Mouse (Mus musculus): Measurements from ENCODE around the gene Rom1. TPM values are rescaled to one million over a fixed set of nuclear protein-coding genes. Genes with fewer than 3 reads are reported as not detected.

Gene Rom1
- polyA plus RNA-seq, 1 experiment from 2014 or later, result 2.5 TPM

DNA sequence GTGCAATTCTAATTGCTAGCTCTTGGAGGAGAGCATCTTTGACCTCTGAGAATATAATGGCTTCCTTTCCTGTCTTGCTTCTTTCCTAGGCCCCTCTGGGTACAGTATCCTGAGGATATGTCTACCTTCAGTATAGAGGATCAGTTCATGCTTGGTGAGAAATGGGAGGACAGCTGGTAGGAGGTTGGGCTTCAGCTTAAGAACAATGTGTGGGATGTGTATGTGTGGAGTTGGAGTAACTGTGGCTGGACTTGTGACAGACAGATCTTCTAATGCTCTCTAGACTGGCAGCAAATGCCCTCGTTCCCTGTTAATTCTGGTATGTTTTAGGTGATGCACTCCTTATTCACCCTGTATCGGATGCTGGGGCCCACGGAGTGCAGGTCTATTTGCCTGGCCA lies 14.9 kb downstream of the Rom1 start:
- no peak overlapping the region for H3K4me3 ChIP-seq (ENCODE audit: low read depth, low read length)
- ATAC-seq (no peak), DNase-seq (no peak)
- H3K4me2 ChIP-seq (ENCODE audit: low read depth, low read length), result no peak overlapping the region
- no peak overlapping the region for H3K27ac ChIP-seq (ENCODE audit: low read depth)
- WGBS (ENCODE audit: insufficient replicate concordance), result 94% methylated on average over 3 of the region's 3 CpGs
- no peaks in the 10 kb centered on the region for H3K9me3 ChIP-seq (ENCODE audit: low read length)
- H3K36me3 ChIP-seq (replicated peaks; ENCODE audit: insufficient read depth, low read length), result peaks cover 71% of the 10 kb centered on the region
- H3K4me1 ChIP-seq (ENCODE audit: insufficient read depth), result no peaks in the 10 kb centered on the region
- H3K9ac ChIP-seq (replicated peaks), result no peak overlapping the region
- H3K27me3 ChIP-seq (ENCODE audit: insufficient read depth, low read length), result no peaks in the 10 kb centered on the region
- no peak for TF ChIP-seq CTCF (IDR thresholded peaks at IDR 0.05; ENCODE audit: low read depth)
- no peak for TF ChIP-seq EP300 (IDR thresholded peaks at IDR 0.05; ENCODE audit: low read depth)

DNA sequence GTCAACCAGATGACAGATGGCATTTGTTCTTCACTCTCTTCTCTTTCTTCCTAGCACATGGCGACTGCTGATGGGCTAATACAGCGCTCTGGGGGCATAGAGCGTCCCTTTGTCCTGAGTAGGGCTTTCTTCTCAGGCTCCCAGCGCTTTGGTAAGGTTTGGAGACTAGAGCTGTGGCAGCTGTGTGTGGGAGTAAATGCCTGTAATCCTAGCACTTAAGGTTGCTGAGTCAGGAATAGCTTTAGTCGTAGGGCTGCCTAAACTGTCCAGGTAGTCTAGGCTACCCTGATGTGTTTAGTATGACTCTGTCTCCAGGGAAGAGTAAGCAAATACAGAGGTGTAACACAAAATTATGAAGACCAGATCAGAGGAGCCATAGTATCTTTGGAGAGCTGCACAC lies 17.3 kb downstream of the Rom1 start:
- 92% methylated on average over 5 of the region's 5 CpGs for WGBS (ENCODE audit: insufficient replicate concordance)
- Histone ChIP-seq H3K27ac (ENCODE audit: low read depth) (no peak overlapping the region), H3K9me3 (ENCODE audit: low read length) (no peaks in the 10 kb centered on the region), H3K4me2 (ENCODE audit: low read depth, low read length) (no peak overlapping the region), H3K4me3 (ENCODE audit: low read depth, low read length) (no peak overlapping the region), H3K36me3 (replicated peaks; ENCODE audit: insufficient read depth, low read length) (peaks cover 95% of the 10 kb centered on the region), H3K4me1 (ENCODE audit: insufficient read depth) (no peaks in the 10 kb centered on the region), H3K27me3 (ENCODE audit: insufficient read depth, low read length) (no peaks in the 10 kb centered on the region), H3K9ac (replicated peaks) (no peak overlapping the region)
- TF ChIP-seq CTCF (IDR thresholded peaks at IDR 0.05; ENCODE audit: low read depth), result no peak
- no peak for TF ChIP-seq EP300 (IDR thresholded peaks at IDR 0.05; ENCODE audit: low read depth)
- ATAC-seq, result no peak
- no peak for DNase-seq

GRCm38 (mm10) chr19:8908531-8908930 lies 20.6 kb downstream of the Rom1 start:
- TF ChIP-seq EP300 (IDR thresholded peaks at IDR 0.05; ENCODE audit: low read depth) (no peak), CTCF (IDR thresholded peaks at IDR 0.05; ENCODE audit: low read depth) (no peak)
- Histone ChIP-seq H3K27me3 (ENCODE audit: insufficient read depth, low read length) (no peaks in the 10 kb centered on the region), H3K4me1 (ENCODE audit: insufficient read depth) (no peaks in the 10 kb centered on the region), H3K9ac (replicated peaks) (no peak overlapping the region), H3K9me3 (ENCODE audit: low read length) (no peaks in the 10 kb centered on the region), H3K36me3 (replicated peaks; ENCODE audit: insufficient read depth, low read length) (peaks cover 94% of the 10 kb centered on the region), H3K4me3 (ENCODE audit: low read depth, low read length) (no peak overlapping the region), H3K27ac (ENCODE audit: low read depth) (no peak overlapping the region), H3K4me2 (ENCODE audit: low read depth, low read length) (no peak overlapping the region)
- DNase-seq (no peak), ATAC-seq (no peak)
- WGBS (ENCODE audit: insufficient replicate concordance), result 89% methylated on average over 6 of the region's 6 CpGs

DNA sequence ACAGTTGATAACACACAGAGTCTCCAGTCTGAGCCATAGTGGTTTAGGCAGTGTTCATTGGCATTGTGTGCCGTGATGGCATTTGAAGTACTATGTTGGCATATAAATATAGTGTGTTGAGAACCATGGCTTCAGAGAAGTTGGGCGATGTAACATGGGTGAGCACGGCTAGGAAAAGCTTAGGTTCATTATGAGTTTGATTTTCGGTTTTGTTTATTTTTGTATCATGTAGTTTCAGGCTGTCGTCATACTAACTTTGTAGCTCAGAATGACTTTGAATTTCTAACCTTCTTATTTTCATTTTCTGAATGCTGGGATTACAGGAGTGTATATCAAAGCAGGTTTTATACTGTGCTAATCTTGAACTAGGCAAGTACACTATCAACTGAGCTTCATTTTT lies 25.7 kb downstream of the Rom1 start:
- Histone ChIP-seq H3K4me2 (ENCODE audit: low read depth, low read length) (no peak overlapping the region), H3K4me3 (ENCODE audit: low read depth, low read length) (no peak overlapping the region), H3K36me3 (replicated peaks; ENCODE audit: insufficient read depth, low read length) (peaks cover 54% of the 10 kb centered on the region), H3K9ac (replicated peaks) (no peak overlapping the region), H3K27ac (ENCODE audit: low read depth) (no peak overlapping the region), H3K27me3 (ENCODE audit: insufficient read depth, low read length) (no peaks in the 10 kb centered on the region), H3K4me1 (ENCODE audit: insufficient read depth) (peaks cover 20% of the 10 kb centered on the region), H3K9me3 (ENCODE audit: low read length) (no peaks in the 10 kb centered on the region)
- no peak for ATAC-seq
- 90% methylated on average over 5 of the region's 5 CpGs for WGBS (ENCODE audit: insufficient replicate concordance)
- DNase-seq, result no peak
- TF ChIP-seq CTCF (IDR thresholded peaks at IDR 0.05; ENCODE audit: low read depth), result no peak
- no peak for TF ChIP-seq EP300 (IDR thresholded peaks at IDR 0.05; ENCODE audit: low read depth)

DNA sequence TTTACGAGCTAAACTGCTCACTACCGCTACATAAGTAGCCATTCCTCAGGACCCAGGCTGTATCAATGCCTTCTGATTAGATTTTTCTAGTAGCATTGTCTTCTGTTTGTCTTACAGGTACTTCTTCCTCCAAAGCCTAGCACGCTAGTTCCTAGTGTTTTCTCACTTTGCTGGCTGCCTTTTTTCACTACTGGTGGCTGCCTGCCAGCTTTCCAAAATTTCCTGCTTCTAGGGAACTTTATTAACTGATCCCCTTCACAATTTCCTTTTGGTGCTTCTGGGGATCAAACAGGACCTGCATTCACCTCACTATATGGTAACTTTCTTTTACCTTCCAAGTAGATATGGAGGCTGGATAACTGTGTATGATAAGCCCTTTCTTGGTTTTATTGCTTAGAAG lies 30.1 kb downstream of the Rom1 start:
- peaks cover 35% of the 10 kb centered on the region for H3K4me1 ChIP-seq (ENCODE audit: insufficient read depth)
- TF ChIP-seq EP300 (IDR thresholded peaks at IDR 0.05; ENCODE audit: low read depth), result no peak
- no peak for TF ChIP-seq CTCF (IDR thresholded peaks at IDR 0.05; ENCODE audit: low read depth)
- H3K4me3 ChIP-seq (ENCODE audit: low read depth, low read length), result peak overlapping the region; percentile 98
- ATAC-seq (no peak), DNase-seq (no peak)
- H3K27me3 ChIP-seq (ENCODE audit: insufficient read depth, low read length), result no peaks in the 10 kb centered on the region
- H3K36me3 ChIP-seq (replicated peaks; ENCODE audit: insufficient read depth, low read length), result peaks cover 20% of the 10 kb centered on the region
- no peaks in the 10 kb centered on the region for H3K9me3 ChIP-seq (ENCODE audit: low read length)
- peak overlapping the region; percentile 94 for H3K4me2 ChIP-seq (ENCODE audit: low read depth, low read length)
- whole genome bisulfite sequencing (ENCODE audit: insufficient replicate concordance), result 25% methylated on average over 3 of the region's 3 CpGs
- H3K27ac ChIP-seq (ENCODE audit: low read depth), result no peak overlapping the region; the same call in 1 of the 2 replicates
- peak overlapping the region; percentile 97 for H3K9ac ChIP-seq (replicated peaks)

DNA sequence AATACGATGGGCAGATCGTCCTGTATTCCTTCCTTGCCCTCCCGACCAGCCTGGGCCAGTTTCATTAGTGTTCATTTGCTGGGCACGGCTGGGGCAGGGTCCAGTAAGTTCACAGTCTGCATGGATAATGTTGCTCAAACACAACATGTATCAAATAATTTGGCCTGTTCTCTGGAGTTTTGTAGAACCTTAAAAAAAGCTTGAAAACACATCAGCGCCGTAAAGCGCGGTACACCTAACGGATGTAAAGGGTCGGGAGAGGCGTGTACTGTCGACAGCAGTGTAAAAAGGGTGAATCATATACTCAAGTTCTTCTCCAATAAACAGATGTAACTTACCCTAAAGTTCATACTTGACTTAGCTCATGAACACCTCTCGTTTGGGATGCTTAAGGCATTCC lies 30.6 kb downstream of the Rom1 start:
- peak overlapping the region; percentile 98 for H3K4me3 ChIP-seq (ENCODE audit: low read depth, low read length)
- H3K27ac ChIP-seq (ENCODE audit: low read depth), result peak overlapping the region; percentile 97
- no peak for TF ChIP-seq EP300 (IDR thresholded peaks at IDR 0.05; ENCODE audit: low read depth)
- TF ChIP-seq CTCF (IDR thresholded peaks at IDR 0.05; ENCODE audit: low read depth), result no peak
- 3% methylated on average over 13 of the region's 13 CpGs for WGBS (ENCODE audit: insufficient replicate concordance)
- H3K4me1 ChIP-seq (ENCODE audit: insufficient read depth), result peaks cover 40% of the 10 kb centered on the region
- DNase-seq (no peak), ATAC-seq (no peak)
- H3K9ac ChIP-seq (replicated peaks), result peak overlapping the region; percentile 97
- peaks cover 17% of the 10 kb centered on the region for H3K36me3 ChIP-seq (replicated peaks; ENCODE audit: insufficient read depth, low read length)
- H3K27me3 ChIP-seq (ENCODE audit: insufficient read depth, low read length), result no peaks in the 10 kb centered on the region
- H3K9me3 ChIP-seq (ENCODE audit: low read length), result no peaks in the 10 kb centered on the region
- peak overlapping the region; percentile 94 for H3K4me2 ChIP-seq (ENCODE audit: low read depth, low read length)
